Mouse (Mus musculus) Patski (cell line): ENCODE measurements around the gene Stil. TPM values are rescaled to one million over a fixed set of nuclear protein-coding genes. Genes with fewer than 3 reads are reported as not detected.

ENCODE experiments used
- ATAC-seq: fragments of 100-300 bp; one replicate; pipeline ENCODE4 v1.8.0; 2021
- CTCF ChIA-PET: fragments of 350-600 bp; sonication (Branson Sonifier 250); formaldehyde crosslinking; loops from one replicate; lab custom pipeline; 2022; ENCODE audit warnings: inconsistent platforms; lab: Charles Lee
- POLR2A ChIA-PET: fragments of 350-600 bp; sonication (Branson Sonifier 250); formaldehyde crosslinking; loops from one replicate; lab custom pipeline; 2022; ENCODE audit warnings: antibody characterized with exemption, inconsistent platforms; lab: Charles Lee
- DNase-seq: peaks from one replicate; pipeline ENCODE4 v3.0.0-alpha.2; 2011; ENCODE audit warnings: low read depth, low spot score
- H3K27me3 ChIP-seq: fragments of 371-371 bp; one replicate; pipeline ENCODE4 v1.5.1; 2021
- CTCF ChIP-seq: fragments of 100-300 bp; IDR thresholded peaks from one replicate; pipeline ENCODE4 v1.5.1; 2021
- in situ Hi-C: fragments of 300-500 bp; cut with MboI; formaldehyde crosslinking; loops from 3 replicates; pipeline ENCODE4 v1.11.1; 2018; ENCODE audit warnings: low pct_unique_long_range_greater_than_20kb, mixed read lengths
- polyA plus RNA-seq: library from polyadenylated mRNA; unstranded; gene quantifications from one replicate; pipeline ENCODE4 v1.2.3, GENCODE M21; 2021

Stil gene
- polyA plus RNA-seq, 1 experiment from 2014 or later: 6.4 TPM

GRCm38 (mm10) chr4:115045621-115046020 lies 45.7 kb downstream of the Stil start:
- ChIA-PET CTCF (interaction anchor here (6.9 kb wide), 1 partner anchor 38 kb away, joined by 45 read pairs; no protein-coding TSS in a partner anchor), POLR2A (no interaction called here)
- ATAC-seq: no peak
- in situ Hi-C loops: loop anchor here (5.0 kb wide), 1 partner anchor 47 kb away; no protein-coding TSS in a partner anchor
- TF ChIP-seq CTCF: no peak
- DNase-seq: no peak
- H3K27me3 ChIP-seq: no peaks in the 10 kb centered on the region

- ChIA-PET POLR2A (interaction anchor here (0.6 to 0.8 kb wide), 2 partner anchors 39 to 50 kb away, joined by 3 to 4 read pairs; no protein-coding TSS in a partner anchor), CTCF (interaction anchor here (0.8 to 6.9 kb wide), 7 partner anchors 9 to 53 kb away, joined by 3 to 45 read pairs (median 4); no protein-coding TSS in a partner anchor)
- no peak for DNase-seq
- TF ChIP-seq CTCF: peak; percentile 77
- in situ Hi-C loops: loop anchor here (5.0 kb wide), 1 partner anchor 45 kb away; no protein-coding TSS in a partner anchor
- ATAC-seq: no peak
- no peaks in the 10 kb centered on the region for H3K27me3 ChIP-seq
These were observed 47.8 kb downstream of the Stil start for GRCm38 (mm10) chr4:115047750-115048149.

GRCm38 (mm10) chr4:115048190-115048589 lies 48.2 kb downstream of the Stil start:
- ATAC-seq: no peak
- no peaks in the 10 kb centered on the region for H3K27me3 ChIP-seq
- TF ChIP-seq CTCF: no peak
- DNase-seq: no peak
- in situ Hi-C loops: loop anchor here (5.0 kb wide), 1 partner anchor 44 kb away; no protein-coding TSS in a partner anchor
- ChIA-PET POLR2A (interaction anchor here (0.6 kb wide), 1 partner anchor 50 kb away, joined by 3 read pairs; no protein-coding TSS in a partner anchor), CTCF (interaction anchor here (0.8 to 6.9 kb wide), 7 partner anchors 10 to 52 kb away, joined by 3 to 45 read pairs (median 4); no protein-coding TSS in a partner anchor)

GRCm38 (mm10) chr4:115051245-115051644 lies 51.3 kb downstream of the Stil start:
- TF ChIP-seq CTCF: no peak
- DNase-seq (no peak), ATAC-seq (no peak)
- ChIA-PET POLR2A (no interaction called here), CTCF (interaction anchor here (1.6 kb wide), 1 partner anchor 13 kb away, joined by 7 read pairs; no protein-coding TSS in a partner anchor)
- no peaks in the 10 kb centered on the region for H3K27me3 ChIP-seq
- in situ Hi-C loops: no loop called here

- DNase-seq (no peak), ATAC-seq (no peak)
- no peaks in the 10 kb centered on the region for H3K27me3 ChIP-seq
- TF ChIP-seq CTCF: no peak
- in situ Hi-C loops: no loop called here
- POLR2A ChIA-PET: interaction anchor here (0.7 kb wide), 1 partner anchor 9 kb away, joined by 5 read pairs; no protein-coding TSS in a partner anchor
- CTCF ChIA-PET: interaction anchor here (1.6 to 3.3 kb wide), 2 partner anchors 14 to 33 kb away, joined by 7 to 9 read pairs; no protein-coding TSS in a partner anchor
These were observed 52.5 kb downstream of the Stil start for GRCm38 (mm10) chr4:115052343-115053005.

- CTCF ChIA-PET: interaction anchor here (1.6 to 3.3 kb wide), 3 partner anchors 17 to 41 kb away, joined by 3 to 9 read pairs (median 7); no protein-coding TSS in a partner anchor
- TF ChIP-seq CTCF: no peak
- DNase-seq: no peak
- POLR2A ChIA-PET: no interaction called here
- no peak for ATAC-seq
- H3K27me3 ChIP-seq: no peaks in the 10 kb centered on the region
- in situ Hi-C loops: no loop called here
These were observed 55.1 kb downstream of the Stil start for GRCm38 (mm10) chr4:115055044-115055443.

GRCm38 (mm10) chr4:115055691-115056090 lies 55.7 kb downstream of the Stil start:
- H3K27me3 ChIP-seq: no peaks in the 10 kb centered on the region
- ATAC-seq (no peak), DNase-seq (no peak)
- TF ChIP-seq CTCF: no peak
- in situ Hi-C loops: no loop called here
- CTCF ChIA-PET: no interaction called here
- POLR2A ChIA-PET: no interaction called here

- CTCF ChIA-PET: no interaction called here
- DNase-seq (no peak), ATAC-seq (no peak)
- POLR2A ChIA-PET: no interaction called here
- no peaks in the 10 kb centered on the region for H3K27me3 ChIP-seq
- in situ Hi-C loops: no loop called here
- no peak for TF ChIP-seq CTCF
These were observed 56.5 kb downstream of the Stil start, which contains the start of gene Tal1 for GRCm38 (mm10) chr4:115056371-115056920. Gene Tal1, plus strand, starts transcription at chr4:115056426.

DNA sequence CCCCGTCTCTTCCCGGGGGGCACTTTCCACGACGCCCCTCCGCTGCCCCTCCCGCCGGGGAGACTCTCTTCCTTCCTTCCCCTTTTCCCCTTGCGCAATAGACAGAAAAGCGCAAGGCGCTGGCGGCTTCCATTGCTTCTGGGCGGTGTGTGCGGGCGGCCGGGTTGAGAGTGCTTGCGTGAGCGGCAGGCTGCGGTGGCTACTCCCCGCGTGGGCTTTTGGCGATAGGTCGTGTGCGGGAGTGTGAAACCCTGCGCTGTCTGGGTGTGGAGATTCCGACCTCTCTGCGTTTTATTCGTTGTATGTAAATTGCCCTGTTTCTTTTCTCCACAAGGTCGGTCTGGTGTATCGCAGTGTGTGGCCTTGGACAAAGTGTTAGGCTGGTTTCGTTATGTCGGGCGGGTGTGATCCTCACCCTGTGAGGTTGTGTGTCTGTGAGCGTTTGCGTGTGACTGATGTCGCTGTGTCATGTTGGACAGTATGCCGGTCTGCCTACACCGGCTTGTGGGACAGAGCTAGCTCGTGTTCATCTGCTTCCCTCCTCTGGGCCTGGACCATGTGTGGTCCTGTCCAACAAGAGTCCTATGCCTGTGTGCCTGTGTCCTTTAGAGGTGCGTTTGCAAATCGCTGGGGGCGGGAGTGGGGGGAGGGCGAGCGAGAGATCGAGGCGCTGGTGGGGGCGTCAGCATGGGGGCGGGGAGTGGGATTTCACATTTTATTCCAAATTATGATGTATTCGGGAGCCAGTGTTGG lies 57.1 kb downstream of the Stil start:
- no peaks in the 10 kb centered on the region for H3K27me3 ChIP-seq
- CTCF ChIA-PET: no interaction called here
- no peak for TF ChIP-seq CTCF
- no peak for DNase-seq
- ATAC-seq: no peak
- in situ Hi-C loops: no loop called here
- POLR2A ChIA-PET: no interaction called here

DNA sequence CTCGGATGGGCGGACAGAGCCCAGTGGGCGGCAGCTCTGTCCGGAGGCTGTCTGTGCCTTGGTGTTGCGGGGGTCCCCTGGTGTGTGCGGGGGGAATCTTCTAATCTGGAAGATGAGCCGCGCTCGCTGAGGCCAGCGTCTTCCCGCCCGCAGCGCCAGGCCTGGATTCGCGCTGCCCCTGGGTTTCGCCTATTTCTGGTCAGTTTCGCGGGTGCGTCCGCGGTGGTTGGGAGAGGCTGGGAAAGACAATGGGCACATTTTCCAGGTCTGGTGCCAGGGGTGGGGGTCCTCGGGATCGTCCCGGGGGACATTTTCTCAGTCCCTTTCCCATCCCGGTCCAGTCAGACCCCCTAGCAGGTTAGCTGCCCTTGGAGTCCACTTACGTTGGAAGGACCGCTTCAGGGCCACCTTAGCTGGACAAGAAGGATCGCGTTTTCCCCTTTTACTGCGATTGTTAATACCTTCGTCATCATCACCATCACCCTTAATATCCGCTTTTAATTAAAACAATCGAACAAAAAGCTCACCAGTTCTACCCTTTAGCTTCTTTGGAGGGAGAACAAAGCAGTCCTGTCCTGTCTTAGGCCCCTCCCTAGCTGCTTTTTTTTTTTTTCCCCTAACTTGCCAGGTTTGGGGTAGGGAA lies 57.8 kb downstream of the Stil start:
- H3K27me3 ChIP-seq: no peaks in the 10 kb centered on the region
- no peak for DNase-seq
- ChIA-PET POLR2A (no interaction called here), CTCF (interaction anchor here (0.6 kb wide), 1 partner anchor 68 kb away, joined by 3 read pairs; no protein-coding TSS in a partner anchor)
- in situ Hi-C loops: no loop called here
- no peak for TF ChIP-seq CTCF
- ATAC-seq: no peak
